Mouse (Mus musculus): ENCODE results near the gene Kcne1.

- TF ChIP-seq CTCF (IDR thresholded peaks at IDR 0.05; ENCODE audit: control insufficient read depth, insufficient read depth, insufficient read length), result no peak
- no peak for TF ChIP-seq MYOG (IDR thresholded peaks at IDR 0.05; ENCODE audit: control insufficient read depth, extremely low read depth, insufficient read length)
- no peak for TF ChIP-seq MAX (IDR thresholded peaks at IDR 0.05)
- no peak for TF ChIP-seq USF1 (IDR thresholded peaks at IDR 0.05; ENCODE audit: low read depth)
- TF ChIP-seq CEBPB (IDR thresholded peaks at IDR 0.05; ENCODE audit: low read depth), result no peak
Observed at GRCm38 (mm10) chr16:92301412-92301806, 57.9 kb downstream of the Kcne1 start.

Measured in C2C12 (cell line).